Mouse (Mus musculus) small intestine, adult 2 months (tissue): ENCODE data around the gene Rgl2. TPM values are rescaled to one million over a fixed set of nuclear protein-coding genes. Genes with fewer than 3 reads are reported as not detected.
"Not testable (repeated sequence)": the region's sequence is repeated elsewhere in the genome, so short reads cannot be mapped to it uniquely, and the experiment has no call there.

ENCODE experiments used
- H3K27ac ChIP-seq: fragments of 200-500 bp; 2 replicates; pipeline ENCODE4 v1.5.1; 2012; ENCODE audit warnings: low read depth, low read length, control low read depth, inconsistent platforms; ENCODE audit not compliant: insufficient read depth
- H3K27me3 ChIP-seq: fragments of 200-500 bp; 2 replicates; pipeline ENCODE4 v1.6.1; 2012; ENCODE audit warnings: mild to moderate bottlenecking, moderate library complexity, low read length, inconsistent platforms; ENCODE audit not compliant: control insufficient read depth, insufficient read depth
- H3K36me3 ChIP-seq: fragments of 200-500 bp; 2 replicates; pipeline ENCODE4 v1.6.1; 2012; ENCODE audit warnings: mild to moderate bottlenecking, low read length, control low read depth, inconsistent platforms; ENCODE audit not compliant: control insufficient read depth, insufficient read depth
- H3K4me1 ChIP-seq: fragments of 200-500 bp; 2 replicates; pipeline ENCODE4 v1.6.1; 2012; ENCODE audit warnings: low read length, inconsistent platforms, mixed read lengths; ENCODE audit not compliant: control insufficient read depth, insufficient read depth, insufficient read length
- H3K4me3 ChIP-seq: fragments of 200-500 bp; 2 replicates; pipeline ENCODE4 v1.5.1; 2012; ENCODE audit warnings: low read depth, mild to moderate bottlenecking, control low read depth, inconsistent platforms, low read length, moderate library complexity
- CTCF ChIP-seq: fragments of 200-500 bp; IDR thresholded peaks from 2 replicates; pipeline ENCODE4 v1.5.1; 2012; ENCODE audit warnings: low read depth, mild to moderate bottlenecking, control low read depth, inconsistent platforms, low read length, moderate library complexity, mixed read lengths; ENCODE audit not compliant: insufficient replicate concordance, insufficient read length; ENCODE audit errors: extremely low read depth
- POLR2A ChIP-seq: fragments of 200-500 bp; IDR thresholded peaks from 2 replicates; pipeline ENCODE4 v1.6.1; 2012; ENCODE audit warnings: low read depth, mild to moderate bottlenecking, control low read depth, inconsistent platforms, low read length, moderate library complexity
- WGBS: fragments of 180-500 bp; shearing (Covaris S2); methylation state at CpG from one replicate; pipeline ENCODE4 v1.1.7; 2018; 5-methylcytosine and 5-hydroxymethylcytosine counted together
- polyA plus RNA-seq: library from polyadenylated mRNA; depleted of rRNA; stranded (reverse); fragments of >200 nt; gene quantifications from 2 replicates; pipeline ENCODE4 v1.2.3, GENCODE M21; 2012; rRNA removed

Rgl2 gene
- polyA plus RNA-seq: 45.3 and 60.7 TPM in 2 replicates

DNA sequence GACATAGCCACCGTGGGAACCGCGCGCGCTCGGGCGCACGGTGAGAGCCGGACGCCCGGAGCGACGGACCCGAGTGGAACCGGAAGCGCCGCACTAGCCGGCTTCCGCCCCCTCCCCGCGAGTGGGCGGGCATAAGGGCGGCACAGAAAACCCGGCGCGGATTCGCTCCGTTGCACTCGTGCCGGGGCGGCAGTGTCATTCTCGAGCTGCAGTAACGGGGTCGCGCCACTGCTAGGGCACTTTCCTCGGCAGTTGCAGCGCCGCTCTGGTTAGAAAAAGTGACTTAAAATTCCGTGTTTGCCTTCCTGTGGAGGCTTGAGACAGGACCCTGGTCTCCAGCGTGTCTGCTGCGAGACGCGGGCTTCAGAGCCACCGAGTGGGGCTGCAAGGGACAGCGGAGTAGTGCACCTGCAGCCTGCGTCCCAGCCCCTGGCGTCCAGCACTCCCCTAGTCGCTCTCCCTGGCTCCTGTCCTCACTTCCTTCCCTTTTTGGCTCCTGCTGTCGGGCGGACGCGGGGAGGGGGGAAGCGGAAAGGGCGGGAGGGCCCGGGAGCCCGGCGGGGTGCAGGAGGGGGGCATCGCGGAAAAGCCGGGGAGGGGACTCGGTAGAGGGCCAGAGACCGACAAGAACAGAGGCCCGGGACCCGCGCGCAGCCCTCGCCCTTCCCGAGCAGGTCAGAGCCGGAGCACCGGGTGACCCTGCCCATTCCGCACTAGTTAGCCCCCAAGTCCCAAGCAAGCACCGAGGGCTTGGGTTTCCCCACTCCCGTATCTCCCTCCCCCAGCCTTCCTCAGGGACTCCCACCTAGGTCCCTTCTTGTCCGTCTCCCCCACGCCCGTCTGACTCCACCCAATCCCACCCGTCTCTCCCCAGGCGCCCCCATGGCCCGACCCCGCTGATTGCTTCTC is at the start of gene Rgl2:
TSS of gene Rgl2 (plus strand) at position 173 of the 909 bp plus-strand sequence.
- Histone ChIP-seq H3K27ac (peak within 1 kb of the TSS; percentile 92), H3K36me3 (peaks cover 32% of the 10 kb centered on the region), H3K27me3 (no peaks in the 10 kb centered on the region), H3K4me3 (peak within 1 kb of the TSS; percentile 85), H3K4me1 (peaks cover 2% of the 10 kb centered on the region; the same call in 1 of the 2 replicates)
- under 1% methylated on average over 80 of the region's 80 CpGs for WGBS
- TF ChIP-seq CTCF: peak; percentile 21; the same call in 1 of the 2 replicates
- TF ChIP-seq POLR2A: peak; percentile 11

GRCm38 (mm10) chr17:33884320-33884719 is 45.0 kb upstream of the Rgl2 start:
- 94% methylated on average over 10 of the region's 11 CpGs for whole genome bisulfite sequencing
- not testable (repeated sequence) for H3K4me1 ChIP-seq, H3K36me3 ChIP-seq, H3K27ac ChIP-seq, H3K27me3 ChIP-seq, H3K4me3 ChIP-seq

GRCm38 (mm10) chr17:33887802-33888201 is 41.5 kb upstream of the Rgl2 start:
- not testable (repeated sequence) for H3K27me3 ChIP-seq, H3K27ac ChIP-seq, H3K36me3 ChIP-seq, H3K4me3 ChIP-seq, H3K4me1 ChIP-seq
- WGBS: 15% methylated on average over 2 of the region's 2 CpGs

DNA sequence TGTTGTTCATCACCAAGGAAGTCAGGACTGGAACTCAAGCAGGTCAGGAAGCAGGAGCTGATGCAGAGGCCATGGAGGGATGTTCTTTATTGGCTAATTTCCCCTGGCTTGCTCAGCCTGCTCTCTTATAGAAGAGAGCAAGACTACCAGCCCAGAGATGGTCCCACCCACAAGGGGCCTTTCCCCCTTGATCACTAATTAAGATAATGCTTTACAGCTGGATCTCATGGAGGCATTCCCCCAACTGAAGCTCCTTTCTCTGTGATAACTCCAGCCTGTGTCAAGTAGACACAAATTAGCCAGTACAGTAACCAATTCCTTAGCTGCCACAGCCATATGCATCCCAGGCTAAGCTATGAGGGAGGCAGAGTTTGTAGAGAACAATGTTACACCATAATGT is 41.1 kb upstream of the Rgl2 start:
- H3K27me3 ChIP-seq, H3K36me3 ChIP-seq, H3K4me1 ChIP-seq, H3K27ac ChIP-seq, H3K4me3 ChIP-seq: not testable (repeated sequence)

DNA sequence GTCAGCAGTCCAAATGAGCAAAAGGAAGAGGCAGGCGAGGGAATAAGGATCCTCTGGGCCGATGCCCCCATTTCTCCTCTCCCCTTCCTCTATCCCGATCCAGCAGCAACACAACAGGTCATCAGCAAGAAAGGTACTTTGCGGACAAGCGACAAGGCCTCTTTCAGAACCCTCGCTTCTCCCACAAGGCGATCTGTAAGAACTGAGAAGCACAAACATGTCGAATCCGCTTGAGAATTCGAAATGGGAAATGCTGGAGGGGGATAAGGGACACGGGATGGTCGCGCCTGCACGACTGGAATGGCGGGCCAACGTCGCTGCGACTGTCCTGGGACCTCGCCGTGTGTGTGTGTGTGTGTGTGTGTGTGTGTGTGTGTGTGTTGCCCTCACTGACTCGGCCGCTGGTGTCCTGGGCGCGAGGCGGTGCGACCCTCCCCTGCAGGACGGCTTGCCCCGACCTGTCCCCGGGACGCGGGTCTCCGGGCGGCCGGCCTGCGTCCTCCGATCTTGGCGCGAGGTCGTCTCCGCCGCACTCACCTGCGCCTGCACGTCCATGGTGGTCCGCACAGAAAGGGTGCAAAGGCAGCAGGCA is 39.3 kb upstream of the Rgl2 start:
- H3K27ac ChIP-seq, H3K27me3 ChIP-seq, H3K4me1 ChIP-seq, H3K36me3 ChIP-seq: not testable (repeated sequence)
- peak overlapping the region; percentile 67 for H3K4me3 ChIP-seq
- under 1% methylated on average over 44 of the region's 44 CpGs for WGBS

- Histone ChIP-seq H3K36me3 (no peaks in the 10 kb centered on the region), H3K4me1 (no peaks in the 10 kb centered on the region; the same call in 1 of the 2 replicates), H3K4me3 (peak within 1 kb of the TSS; percentile 67), H3K27ac (no peak within 1 kb of the TSS), H3K27me3 (no peaks in the 10 kb centered on the region)
- WGBS: under 1% methylated on average over 49 of the region's 49 CpGs
- TF ChIP-seq POLR2A (0 out of 2 replicates have a peak, but pooled peaks have one; percentile 9), CTCF (peak; percentile 99)
Observed at GRCm38 (mm10) chr17:33890533-33891059, 38.7 kb upstream of the Rgl2 start, which contains the start of gene Kifc1. TSS of gene Kifc1 (minus strand) at chr17:33890661.

DNA sequence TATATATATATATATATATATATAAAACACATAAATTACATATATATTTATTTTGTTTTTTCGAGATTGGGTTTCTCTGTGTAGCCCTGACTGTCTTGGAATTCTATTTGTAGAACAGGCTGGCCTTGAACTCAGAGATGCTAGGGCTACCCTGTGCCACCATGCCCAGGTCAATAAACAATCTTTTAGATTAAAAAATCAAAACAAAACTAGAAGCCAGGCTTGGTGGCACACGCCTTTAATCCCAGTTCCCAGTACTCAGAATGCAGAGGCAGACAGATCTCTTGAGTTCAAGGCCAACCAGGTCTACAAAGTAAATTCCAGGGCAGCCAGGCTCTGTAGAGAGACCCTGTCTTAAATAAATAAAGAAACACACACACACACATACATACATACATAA is 38.0 kb upstream of the Rgl2 start:
- no peaks in the 10 kb centered on the region for H3K27me3 ChIP-seq
- H3K27ac ChIP-seq: no peak overlapping the region
- no peaks in the 10 kb centered on the region; the same call in 1 of the 2 replicates for H3K4me1 ChIP-seq
- no peaks in the 10 kb centered on the region for H3K36me3 ChIP-seq
- TF ChIP-seq CTCF (no peak), POLR2A (no peak)
- H3K4me3 ChIP-seq: no peak overlapping the region
- 55% methylated on average over 2 of the region's 2 CpGs for WGBS
